Mouse (Mus musculus): Measurements from ENCODE around the gene Ctnnbip1.

GRCm38 (mm10) chr4:149572446-149572845, 54.4 kb downstream of the Ctnnbip1 start:
- TF ChIP-seq CTCF (IDR thresholded peaks at IDR 0.05; ENCODE audit: low read depth) (no peak), EP300 (IDR thresholded peaks at IDR 0.05; ENCODE audit: low read depth) (no peak)

Data from heart, postnatal 0 days (tissue).